Mouse (Mus musculus): Measurements from ENCODE around the gene Tenm2.

DNA sequence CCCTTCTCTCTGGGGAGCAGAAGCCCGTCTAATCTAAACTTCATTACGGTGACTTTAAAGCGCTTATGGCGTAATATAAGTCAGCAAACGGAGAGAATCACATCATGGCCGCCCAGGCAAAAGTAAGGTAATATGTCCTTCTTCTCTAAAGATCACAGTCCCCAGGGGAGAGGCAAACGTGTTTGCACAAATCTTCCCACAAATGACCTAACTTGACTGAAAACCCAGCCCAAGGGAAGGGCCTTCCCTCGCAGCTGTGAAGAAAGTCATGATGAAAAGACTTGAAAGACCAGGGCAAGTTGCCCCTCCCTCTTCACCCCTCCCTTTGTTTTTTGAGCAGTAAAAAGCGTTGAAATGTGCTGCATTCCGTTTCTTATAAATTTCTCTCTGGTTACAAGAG is 971.9 kb downstream of the Tenm2 start:
- no peak for TF ChIP-seq CTCF (IDR thresholded peaks at IDR 0.05; ENCODE audit: low read depth, low read length)
- no peak for TF ChIP-seq POLR2A (IDR thresholded peaks at IDR 0.05; ENCODE audit: borderline replicate concordance, low read depth, low read length)

Measured in bone marrow macrophage, adult 2 months (primary cell).